20 mouse cellular contexts compared by ENCODE assay signal in genomic region chr14:100336926-100337325, GRCm38 (mm10). TPM values are rescaled to one million over a fixed set of nuclear protein-coding genes. Genes with fewer than 3 reads are reported as not detected.
"Had no signal": no experiment of that assay in that cellular context is flagged by ENCODE, and none has a peak within 500 bp of the region (broad histone marks: within the 10 kb centered on the region; RNA-seq: fewer than 3 reads in every experiment).

No protein-coding gene starts in this region.

- ATAC-seq: liver, postnatal 0 days; lung, postnatal 0 days; midbrain, embryonic 13.5 days; midbrain, embryonic 15.5 days had no signal

- DNase-seq: liver, postnatal 0 days; lung, adult 2 months; lung, postnatal 14 days; lung, postnatal 36 days; retina, postnatal 1 day; right cerebral cortex, adult 18-20 months; right cerebral cortex, postnatal 25 days; right cerebral cortex, postnatal 4 days; thymus, adult 2 months; thymus, postnatal 36 days had no signal

- H3K36me3 ChIP-seq: lung, embryonic 15.5 days; midbrain, embryonic 13.5 days; midbrain, embryonic 15.5 days; neural tube, embryonic 12.5 days; stomach, embryonic 15.5 days had no signal

- H3K9ac ChIP-seq: liver, postnatal 0 days; lung, embryonic 15.5 days; midbrain, embryonic 13.5 days; midbrain, embryonic 15.5 days; neural tube, embryonic 12.5 days; stomach, embryonic 15.5 days had no signal

- H3K27me3 ChIP-seq: lung, embryonic 15.5 days; megakaryocyte, embryonic 14.5 days; midbrain, embryonic 13.5 days; midbrain, embryonic 15.5 days; neural tube, embryonic 12.5 days; stomach, embryonic 15.5 days had no signal

- H3K4me2 ChIP-seq: lung, embryonic 15.5 days; midbrain, embryonic 11.5 days; midbrain, embryonic 13.5 days; midbrain, embryonic 15.5 days; neural tube, embryonic 12.5 days; stomach, embryonic 15.5 days had no signal

- H3K27ac ChIP-seq: lung, embryonic 15.5 days; macrophage; midbrain, embryonic 13.5 days; midbrain, embryonic 15.5 days; neural tube, embryonic 12.5 days; stomach, embryonic 15.5 days; stomach, postnatal 0 days had no signal

- H3K4me3 ChIP-seq: lung, embryonic 15.5 days; megakaryocyte, embryonic 14.5 days; midbrain, embryonic 13.5 days; midbrain, embryonic 15.5 days; neural tube, embryonic 12.5 days; stomach, embryonic 15.5 days had no signal

- H3K4me1 ChIP-seq: lung, embryonic 15.5 days; megakaryocyte, embryonic 14.5 days; midbrain, embryonic 13.5 days; midbrain, embryonic 15.5 days; neural tube, embryonic 12.5 days; stomach, embryonic 15.5 days had no signal

- H3K9me3 ChIP-seq: lung, embryonic 15.5 days; midbrain, embryonic 13.5 days; midbrain, embryonic 15.5 days; neural tube, embryonic 12.5 days; stomach, embryonic 15.5 days had no signal

RNA-seq across cellular contexts. Expression of gene Klf12, which starts 52.4 kb away (rescaled TPM):
- polyA plus RNA-seq: macrophage had no signal
